Mouse (Mus musculus): ENCODE measurements at regions not wholly inside any gene's neighbourhood (a gene's known extent, or its start where the extent isn't known, plus 50 kb on each side); places are given as distances from the start of the nearest gene placed in this dataset.
A peak's percentile ranks its signal among the peaks of the same experiment; 100 is the strongest.
"Not testable (repeated sequence)": the region's sequence is repeated elsewhere in the genome, so short reads cannot be mapped to it uniquely, and the experiment has no call there.

DNA sequence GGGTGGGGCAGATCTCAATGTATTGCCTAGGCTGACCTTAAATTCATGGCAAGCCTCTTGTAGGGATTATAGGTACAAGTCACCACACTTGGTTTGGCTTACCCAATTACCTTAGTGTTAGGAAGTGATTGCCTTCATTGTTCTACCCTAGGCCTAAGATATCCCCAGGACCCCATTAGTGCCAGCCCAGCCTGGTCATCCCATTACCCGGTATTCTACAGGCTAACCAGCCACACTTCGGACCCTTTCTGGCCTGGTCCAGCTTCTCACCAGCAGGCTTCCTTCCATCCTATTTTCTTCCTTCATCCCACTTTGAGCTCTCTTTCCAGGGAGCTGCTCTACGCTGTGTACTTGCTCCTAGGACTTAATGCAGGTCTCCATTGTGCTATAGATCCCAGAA, 59.5 kb downstream of the Tex35 start:
- H3K4me3 ChIP-seq (replicated peaks) = no peak overlapping the region
- H3K4me2 ChIP-seq (replicated peaks) = no peak overlapping the region
- peaks cover 20% of the 10 kb centered on the region for H3K4me1 ChIP-seq
- WGBS = 93% methylated on average over 3 of the region's 3 CpGs
- no peak for ATAC-seq (ENCODE audit: insufficient number of reproducible peaks, low FRiP score, low TSS enrichment, low read depth)
- no peak overlapping the region for H3K9ac ChIP-seq
- H3K9me3 ChIP-seq (replicated peaks) = no peaks in the 10 kb centered on the region
- no peaks in the 10 kb centered on the region for H3K36me3 ChIP-seq
- H3K27me3 ChIP-seq = no peaks in the 10 kb centered on the region
- 0 out of 2 replicates have a peak overlapping the region, but pooled peaks have one; percentile 60 for H3K27ac ChIP-seq (replicated peaks)

DNA sequence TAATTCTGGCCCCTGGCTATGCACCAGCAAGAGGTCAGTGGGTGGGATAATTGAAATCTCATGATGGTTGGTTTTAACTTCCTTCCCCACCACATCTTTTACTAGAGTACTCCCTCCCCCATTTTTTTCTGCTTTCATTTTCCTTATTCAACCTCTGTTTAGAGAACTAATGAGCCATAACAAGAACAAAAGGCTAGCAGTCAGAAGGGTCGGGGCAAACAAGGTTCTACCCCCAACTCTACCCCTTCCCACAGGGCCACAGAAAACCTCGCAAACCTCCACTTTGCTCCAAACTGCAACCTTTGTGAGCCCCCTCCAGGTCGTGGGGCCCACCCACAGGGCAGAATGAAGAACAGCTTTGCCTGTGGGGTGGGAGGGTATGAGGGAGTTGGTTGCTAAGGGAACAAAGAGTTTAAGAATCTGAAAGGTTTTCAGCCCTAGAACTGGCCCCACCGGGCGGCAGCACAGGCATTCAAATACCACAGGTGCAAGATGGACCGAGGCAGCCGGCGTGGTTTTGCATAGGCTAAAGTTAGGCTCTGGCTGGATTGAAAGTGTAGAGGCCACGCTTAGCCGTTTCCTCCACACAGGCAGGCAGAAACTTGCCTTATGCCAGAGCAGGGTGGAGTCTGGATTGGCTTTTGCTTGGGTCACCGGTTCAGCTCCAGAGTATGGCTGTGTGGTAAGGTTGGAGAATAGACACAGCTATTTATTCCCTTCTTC, 60.1 kb downstream of the Tex35 start:
- Histone ChIP-seq H3K9me3 (replicated peaks) (no peaks in the 10 kb centered on the region), H3K4me3 (replicated peaks) (no peak overlapping the region), H3K4me1 (peaks cover 20% of the 10 kb centered on the region), H3K4me2 (replicated peaks) (no peak overlapping the region), H3K27ac (replicated peaks) (peak overlapping the region; percentile 60; the same call in 1 of the 2 replicates), H3K36me3 (no peaks in the 10 kb centered on the region), H3K27me3 (no peaks in the 10 kb centered on the region), H3K9ac (no peak overlapping the region)
- ATAC-seq (ENCODE audit: insufficient number of reproducible peaks, low FRiP score, low TSS enrichment, low read depth) = peak; percentile 44; the same call in 1 of the 2 replicates
- WGBS = 19% methylated on average over 11 of the region's 11 CpGs

DNA sequence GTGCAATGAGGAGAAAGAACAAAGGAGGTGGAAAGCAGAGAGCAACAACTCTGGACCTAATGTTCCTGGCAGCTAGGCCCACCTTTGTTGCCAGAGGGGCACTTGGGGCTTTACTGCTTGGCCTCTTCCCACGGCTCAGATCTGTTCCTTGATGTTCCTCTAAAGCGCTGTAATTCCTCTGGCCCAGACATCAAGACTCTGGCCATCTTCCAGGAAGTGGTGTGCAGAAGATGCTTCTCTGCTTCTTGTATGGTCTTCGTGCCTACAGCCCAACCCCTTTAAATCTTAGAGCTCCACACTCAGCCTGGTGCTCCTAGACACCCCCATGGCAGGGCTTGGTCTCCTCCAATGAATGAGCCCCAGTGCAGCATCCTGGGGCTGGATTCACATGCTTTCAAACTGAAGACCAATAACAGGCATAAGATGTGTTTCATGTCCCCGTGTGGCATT, 60.7 kb downstream of the Tex35 start:
- H3K9ac ChIP-seq = no peak overlapping the region
- no peaks in the 10 kb centered on the region for H3K9me3 ChIP-seq (replicated peaks)
- peaks cover 20% of the 10 kb centered on the region for H3K4me1 ChIP-seq
- no peak overlapping the region for H3K4me2 ChIP-seq (replicated peaks)
- ATAC-seq (ENCODE audit: insufficient number of reproducible peaks, low FRiP score, low TSS enrichment, low read depth) = 0 out of 2 replicates have a peak, but pooled peaks have one; percentile 61
- H3K27me3 ChIP-seq = no peaks in the 10 kb centered on the region
- WGBS = 27% methylated on average over 4 of the region's 4 CpGs
- no peak overlapping the region for H3K4me3 ChIP-seq (replicated peaks)
- no peaks in the 10 kb centered on the region for H3K36me3 ChIP-seq
- H3K27ac ChIP-seq (replicated peaks) = peak overlapping the region; percentile 60; the same call in 1 of the 2 replicates

DNA sequence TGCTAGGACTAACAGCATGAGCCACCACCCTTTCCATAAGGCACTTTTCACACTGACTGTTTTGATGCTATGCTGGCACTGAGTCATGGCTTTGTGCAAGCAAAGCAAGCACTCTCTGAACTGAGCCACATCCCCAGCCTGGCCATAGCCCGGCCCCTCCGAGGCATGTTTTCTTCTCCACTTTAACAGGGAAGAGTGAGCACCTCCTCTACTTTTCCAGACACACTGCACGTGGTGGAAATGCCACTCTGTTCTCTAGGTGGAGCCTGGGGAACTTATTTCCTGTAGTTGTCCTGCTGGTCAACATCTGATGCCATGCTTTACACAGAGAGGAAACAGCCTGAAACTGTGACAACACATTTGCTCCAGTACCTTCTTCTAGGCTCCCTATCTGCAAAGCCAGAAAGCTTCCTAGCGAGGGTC, 61.7 kb downstream of the Tex35 start:
- Histone ChIP-seq H3K4me3 (replicated peaks) (no peak overlapping the region), H3K27me3 (no peaks in the 10 kb centered on the region), H3K9ac (no peak overlapping the region), H3K9me3 (replicated peaks) (no peaks in the 10 kb centered on the region), H3K27ac (replicated peaks) (no peak overlapping the region), H3K4me1 (peaks cover 20% of the 10 kb centered on the region), H3K36me3 (no peaks in the 10 kb centered on the region), H3K4me2 (replicated peaks) (no peak overlapping the region)
- no peak for ATAC-seq (ENCODE audit: insufficient number of reproducible peaks, low FRiP score, low TSS enrichment, low read depth)
- 62% methylated on average over 4 of the region's 4 CpGs for WGBS

DNA sequence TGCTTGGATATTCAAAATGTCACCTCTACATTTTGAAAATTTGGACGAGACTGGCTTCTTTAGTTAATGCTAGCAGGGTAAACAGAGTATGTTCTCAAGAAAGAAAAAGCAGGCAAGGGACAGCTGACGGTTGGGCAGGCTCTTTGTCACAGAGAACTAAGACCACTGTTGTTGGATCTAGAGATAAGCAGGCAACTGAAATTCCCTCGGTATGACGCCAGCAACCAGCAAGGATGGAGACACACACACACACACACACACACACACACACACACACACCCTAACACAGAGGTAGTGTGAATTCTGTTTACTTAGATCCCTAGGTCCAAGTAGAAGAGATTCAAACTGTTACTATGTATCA, 68.7 kb downstream of the Tex35 start:
- no peak for ATAC-seq (ENCODE audit: insufficient number of reproducible peaks, low FRiP score, low TSS enrichment, low read depth)
- H3K4me1 ChIP-seq = peaks cover 40% of the 10 kb centered on the region
- H3K27me3 ChIP-seq = no peaks in the 10 kb centered on the region
- H3K36me3 ChIP-seq = no peaks in the 10 kb centered on the region
- no peak overlapping the region for H3K4me3 ChIP-seq (replicated peaks)
- H3K4me2 ChIP-seq (replicated peaks) = peak overlapping the region; percentile 44; the same call in 1 of the 2 replicates
- no peaks in the 10 kb centered on the region for H3K9me3 ChIP-seq (replicated peaks)
- H3K9ac ChIP-seq = no peak overlapping the region
- H3K27ac ChIP-seq (replicated peaks) = peak overlapping the region; percentile 70
- WGBS = 18% methylated on average over 4 of the region's 4 CpGs

DNA sequence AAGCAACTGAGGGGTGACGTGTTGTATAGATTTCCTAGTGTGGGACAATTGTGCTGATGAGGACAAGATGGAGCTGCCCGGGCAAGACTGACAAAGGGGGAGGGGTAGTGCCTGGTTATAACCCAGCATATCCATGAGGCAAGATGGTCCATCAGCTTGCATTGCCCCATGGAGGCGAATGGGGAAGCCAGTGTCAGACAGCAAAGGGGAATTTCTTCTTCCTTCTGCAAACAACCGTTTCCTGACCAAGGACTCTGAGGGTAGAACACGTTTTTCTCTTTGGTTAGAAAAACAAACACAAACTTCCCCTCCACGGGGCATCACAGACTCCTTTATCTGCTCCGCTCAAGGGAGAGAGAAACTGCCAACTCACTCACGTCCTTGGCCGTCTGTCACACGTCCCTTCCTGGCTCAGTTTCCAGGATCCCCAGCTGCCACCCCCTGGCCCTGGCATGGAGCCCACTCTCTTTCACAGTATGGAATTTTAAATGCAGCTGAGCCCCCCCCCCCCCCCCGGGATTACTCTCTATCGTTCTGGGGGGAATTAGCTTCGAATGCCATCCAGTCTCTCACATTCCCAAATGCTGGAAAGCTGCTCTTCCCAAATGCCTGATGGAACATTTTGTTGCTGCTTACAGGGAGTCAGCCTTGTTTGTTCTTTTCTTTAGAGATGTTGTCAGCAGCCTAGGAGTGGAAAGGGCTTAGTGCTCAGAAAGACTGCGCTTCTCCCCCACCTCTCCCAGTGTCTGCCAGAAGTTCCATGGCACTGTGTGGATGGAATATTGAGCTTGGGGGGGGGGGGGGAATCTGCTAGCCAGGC, 69.3 kb downstream of the Tex35 start:
- Histone ChIP-seq H3K9ac (no peak overlapping the region), H3K27me3 (no peaks in the 10 kb centered on the region), H3K9me3 (replicated peaks) (no peaks in the 10 kb centered on the region), H3K36me3 (no peaks in the 10 kb centered on the region), H3K27ac (replicated peaks) (peak overlapping the region; percentile 70), H3K4me2 (replicated peaks) (peak overlapping the region; percentile 44), H3K4me1 (peaks cover 40% of the 10 kb centered on the region), H3K4me3 (replicated peaks) (peak overlapping the region; percentile 7; the same call in 1 of the 2 replicates)
- 6% methylated on average over 14 of the region's 14 CpGs for WGBS
- peak; percentile 64 for ATAC-seq (ENCODE audit: insufficient number of reproducible peaks, low FRiP score, low TSS enrichment, low read depth)

DNA sequence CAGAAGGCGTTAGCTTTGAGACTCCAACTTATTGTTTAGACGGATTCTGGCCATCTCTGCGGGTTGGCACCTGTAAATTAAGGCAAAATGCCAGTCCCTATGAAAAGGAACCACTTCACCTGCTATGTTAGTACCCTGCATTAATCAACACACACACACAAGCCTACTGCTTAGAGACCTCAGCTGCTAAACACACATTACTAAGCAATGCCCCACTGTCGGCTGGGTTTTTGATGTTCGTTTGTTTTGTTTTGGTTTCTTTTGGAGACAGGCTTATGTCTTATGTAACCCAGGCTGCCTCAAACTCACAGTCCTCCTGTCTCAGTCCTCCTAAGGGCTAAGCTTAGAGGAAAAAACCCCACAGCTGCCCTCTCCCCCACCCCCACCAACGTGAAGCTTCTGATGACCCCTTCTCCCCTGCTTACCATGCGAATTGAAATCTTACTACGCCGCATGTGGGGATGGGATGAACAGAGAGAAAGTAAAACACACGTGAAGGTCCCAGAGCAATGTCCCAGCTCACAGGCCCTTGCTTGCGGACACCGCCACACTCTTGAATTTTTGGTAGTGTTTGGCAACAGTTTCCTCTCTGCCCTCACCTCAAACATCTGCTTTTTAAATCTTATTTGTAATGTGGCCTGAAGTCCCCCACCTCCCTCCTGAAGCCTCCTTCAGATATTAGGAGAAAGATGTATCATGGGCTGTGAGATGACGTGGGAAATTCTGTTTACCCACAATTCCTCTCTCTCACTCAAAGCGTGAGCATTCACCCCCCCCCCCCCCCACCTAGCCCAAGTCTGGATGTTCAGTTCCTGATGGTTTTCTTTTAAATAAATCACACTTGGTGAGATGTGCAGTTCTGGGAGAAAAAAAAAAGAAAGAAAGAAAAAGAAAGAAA, 70.1 kb downstream of the Tex35 start:
- H3K9me3 ChIP-seq (replicated peaks) = no peaks in the 10 kb centered on the region
- 56% methylated on average over 14 of the region's 14 CpGs for WGBS
- peaks cover 40% of the 10 kb centered on the region for H3K4me1 ChIP-seq
- no peak for ATAC-seq (ENCODE audit: insufficient number of reproducible peaks, low FRiP score, low TSS enrichment, low read depth)
- no peaks in the 10 kb centered on the region for H3K36me3 ChIP-seq
- no peaks in the 10 kb centered on the region for H3K27me3 ChIP-seq
- no peak overlapping the region for H3K4me3 ChIP-seq (replicated peaks)
- H3K9ac ChIP-seq = no peak overlapping the region
- H3K4me2 ChIP-seq (replicated peaks) = 0 out of 2 replicates have a peak overlapping the region, but pooled peaks have one; percentile 44
- H3K27ac ChIP-seq (replicated peaks) = peak overlapping the region; percentile 70

DNA sequence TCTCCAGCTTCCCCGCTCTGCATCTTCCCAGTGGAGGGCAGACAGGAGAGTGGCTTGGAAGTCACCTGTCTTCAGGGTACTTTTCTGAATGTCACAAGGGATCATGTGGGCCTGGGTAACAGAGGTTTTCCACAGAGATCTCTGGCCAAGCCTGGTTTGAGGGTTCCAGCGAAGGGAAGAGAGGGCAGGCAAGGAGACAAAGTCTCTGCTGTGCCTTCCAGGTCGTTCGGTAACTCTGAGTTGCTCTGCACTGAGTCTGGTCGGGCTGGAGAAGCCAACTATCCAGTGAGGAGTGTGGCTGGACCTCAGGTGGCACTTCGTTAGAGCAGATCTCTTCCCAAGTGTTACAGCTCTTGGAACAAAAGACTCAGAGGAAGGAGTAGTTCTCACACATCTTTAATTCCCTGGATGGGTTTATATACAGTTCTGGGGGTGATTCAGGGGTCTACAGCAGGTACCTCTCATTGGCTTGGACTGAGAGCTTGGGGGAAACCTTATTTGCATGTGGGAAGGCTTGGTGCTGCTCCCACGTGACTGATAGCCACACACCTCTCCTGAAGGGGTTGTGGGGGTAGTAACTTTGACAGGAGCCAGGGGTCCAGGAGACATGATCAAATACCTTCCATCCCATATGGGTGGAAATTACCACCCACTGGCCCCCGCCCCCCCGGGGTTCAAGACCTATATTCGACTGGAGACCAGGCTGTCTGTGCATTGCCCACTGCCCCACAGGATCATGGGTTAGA, 71.1 kb downstream of the Tex35 start:
- WGBS = 86% methylated on average over 10 of the region's 10 CpGs
- no peaks in the 10 kb centered on the region for H3K9me3 ChIP-seq (replicated peaks)
- ATAC-seq (ENCODE audit: insufficient number of reproducible peaks, low FRiP score, low TSS enrichment, low read depth) = no peak
- no peak overlapping the region for H3K9ac ChIP-seq
- H3K36me3 ChIP-seq = no peaks in the 10 kb centered on the region
- no peak overlapping the region for H3K4me3 ChIP-seq (replicated peaks)
- H3K4me1 ChIP-seq = peaks cover 40% of the 10 kb centered on the region
- no peak overlapping the region for H3K4me2 ChIP-seq (replicated peaks)
- H3K27me3 ChIP-seq = no peaks in the 10 kb centered on the region
- H3K27ac ChIP-seq (replicated peaks) = 0 out of 2 replicates have a peak overlapping the region, but pooled peaks have one; percentile 22

DNA sequence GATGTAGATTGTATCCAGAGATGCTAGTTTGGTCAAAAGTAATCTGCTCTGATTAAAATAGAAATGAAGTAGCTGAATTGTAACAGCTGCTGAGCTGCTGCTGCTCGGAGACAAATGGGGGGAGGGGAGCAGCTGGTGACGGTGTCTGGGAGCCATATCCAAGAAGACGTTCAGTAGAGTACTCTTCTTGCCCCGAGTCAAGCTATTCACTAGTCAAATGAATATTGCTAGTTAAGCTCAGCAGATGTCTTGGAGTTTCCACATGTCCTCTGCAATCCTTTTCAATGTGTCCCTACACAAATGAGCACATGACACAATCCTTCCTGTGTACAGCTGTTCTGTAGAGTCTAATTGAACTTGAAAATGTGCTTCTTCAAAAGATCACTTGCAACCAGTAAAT, 71.7 kb downstream of the Tex35 start:
- ATAC-seq (ENCODE audit: insufficient number of reproducible peaks, low FRiP score, low TSS enrichment, low read depth) = no peak
- H3K27me3 ChIP-seq = no peaks in the 10 kb centered on the region
- H3K36me3 ChIP-seq = no peaks in the 10 kb centered on the region
- no peak overlapping the region for H3K4me3 ChIP-seq (replicated peaks)
- H3K9ac ChIP-seq = no peak overlapping the region
- no peaks in the 10 kb centered on the region for H3K9me3 ChIP-seq (replicated peaks)
- WGBS = 13% methylated on average over 4 of the region's 4 CpGs
- peaks cover 40% of the 10 kb centered on the region for H3K4me1 ChIP-seq
- H3K27ac ChIP-seq (replicated peaks) = 0 out of 2 replicates have a peak overlapping the region, but pooled peaks have one; percentile 22
- H3K4me2 ChIP-seq (replicated peaks) = no peak overlapping the region

DNA sequence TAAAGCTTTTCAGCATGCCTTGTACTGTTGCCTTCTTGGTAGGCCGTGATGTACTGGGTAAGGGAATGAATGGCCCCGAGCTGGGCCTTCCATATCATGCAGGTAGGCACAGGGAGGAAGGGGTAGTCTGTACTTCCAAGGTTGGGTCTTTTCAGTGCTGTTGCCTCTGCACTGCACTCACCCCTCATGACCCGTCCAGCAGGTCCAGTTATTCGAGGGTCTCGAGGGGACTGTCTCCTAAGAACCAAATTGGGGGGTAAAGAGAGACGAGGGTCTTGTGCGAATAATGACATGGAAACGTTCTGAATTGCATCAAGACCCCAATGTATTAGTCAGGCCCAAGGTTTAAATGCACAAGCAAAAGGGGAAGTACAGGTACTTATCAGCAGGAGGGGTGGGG, 73.3 kb downstream of the Tex35 start:
- peaks cover 39% of the 10 kb centered on the region for H3K4me1 ChIP-seq
- 94% methylated on average over 8 of the region's 8 CpGs for WGBS
- H3K27me3 ChIP-seq; ATAC-seq (ENCODE audit: insufficient number of reproducible peaks, low FRiP score, low TSS enrichment, low read depth); H3K9ac ChIP-seq; H3K4me3 ChIP-seq (replicated peaks); H3K36me3 ChIP-seq; H3K27ac ChIP-seq (replicated peaks); H3K9me3 ChIP-seq (replicated peaks); H3K4me2 ChIP-seq (replicated peaks): not testable (repeated sequence)

Measured in embryonic facial prominence, embryonic 15.5 days (tissue).